Mouse (Mus musculus) right cerebral cortex, postnatal 10 days (tissue): Measurements from ENCODE around the gene Plxdc2.

Source experiments
- DNase-seq, 2 experiments: peaks; one replicate each; pipeline ENCODE4 v3.0.0; 2021; ENCODE audit warnings: low spot score in 2 of 2

The Plxdc2 gene

DNA sequence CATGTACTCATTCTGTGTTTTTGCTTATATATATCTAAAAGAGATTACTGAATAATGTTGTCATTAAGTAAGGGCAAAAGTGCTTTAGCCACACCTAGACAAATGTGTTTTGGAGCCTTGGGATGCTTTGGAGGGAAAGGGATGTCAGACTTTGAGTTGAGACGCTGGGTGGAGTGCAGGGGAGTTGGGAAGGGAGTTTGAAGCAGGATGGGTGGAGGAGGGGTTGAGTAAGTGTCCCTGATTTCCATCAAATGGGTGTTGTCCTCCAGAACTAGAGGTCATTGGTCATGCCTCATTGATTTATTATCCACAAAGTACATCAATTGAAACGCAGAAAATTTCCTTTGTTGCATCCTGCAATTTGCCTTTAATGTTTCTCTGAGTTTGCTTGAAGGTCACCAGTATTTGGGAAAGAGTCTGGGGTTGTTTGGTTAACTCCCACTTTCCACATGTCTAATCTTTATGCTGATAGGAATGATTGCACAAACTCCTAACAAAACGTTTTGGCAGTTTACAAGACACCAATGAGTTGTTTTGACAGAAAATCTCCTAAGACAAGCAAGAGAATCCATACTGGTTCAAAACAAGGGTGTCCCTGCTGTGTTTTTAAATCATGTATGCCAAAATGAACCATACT is 58.4 kb downstream of the Plxdc2 start:
- no peak for DNase-seq

DNA sequence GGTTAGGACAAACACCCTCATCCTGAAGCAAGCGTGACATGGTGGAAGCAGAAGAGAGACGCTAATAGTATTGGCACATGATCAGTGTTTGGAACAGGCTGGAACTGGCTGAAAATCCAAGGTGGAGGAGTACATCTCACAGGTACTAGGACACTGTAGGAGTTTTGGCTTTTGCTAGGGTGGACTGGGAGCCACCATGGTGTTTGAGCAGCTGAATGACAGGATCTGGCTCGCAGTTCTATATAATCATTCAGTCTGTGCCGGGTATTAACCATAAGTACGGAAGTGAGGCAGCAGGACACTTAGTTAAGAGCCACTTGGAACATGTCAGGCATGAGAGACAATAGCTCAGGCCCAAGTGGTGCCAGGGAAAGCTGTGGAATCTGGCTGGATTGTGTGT is 82.9 kb downstream of the Plxdc2 start:
- no peak for DNase-seq

DNA sequence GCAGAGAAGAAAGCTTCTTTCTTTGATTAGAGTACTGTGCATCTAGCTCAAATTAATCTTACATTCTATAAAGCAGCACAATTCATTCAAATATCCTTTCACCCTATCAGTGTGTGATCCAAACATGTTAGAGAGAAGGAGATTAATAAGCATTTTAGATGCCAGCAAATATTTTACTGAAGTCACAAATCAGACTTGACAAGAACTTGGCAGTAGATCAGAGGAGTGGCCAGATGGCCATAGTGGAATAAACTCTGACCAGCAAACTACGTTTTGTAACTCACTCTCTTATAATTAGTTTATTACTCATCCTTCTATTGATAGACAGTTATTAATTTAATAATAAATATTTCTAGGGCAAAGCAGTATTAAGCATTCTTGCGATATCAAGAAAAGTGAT is 86.5 kb downstream of the Plxdc2 start:
- no peak for DNase-seq

DNA sequence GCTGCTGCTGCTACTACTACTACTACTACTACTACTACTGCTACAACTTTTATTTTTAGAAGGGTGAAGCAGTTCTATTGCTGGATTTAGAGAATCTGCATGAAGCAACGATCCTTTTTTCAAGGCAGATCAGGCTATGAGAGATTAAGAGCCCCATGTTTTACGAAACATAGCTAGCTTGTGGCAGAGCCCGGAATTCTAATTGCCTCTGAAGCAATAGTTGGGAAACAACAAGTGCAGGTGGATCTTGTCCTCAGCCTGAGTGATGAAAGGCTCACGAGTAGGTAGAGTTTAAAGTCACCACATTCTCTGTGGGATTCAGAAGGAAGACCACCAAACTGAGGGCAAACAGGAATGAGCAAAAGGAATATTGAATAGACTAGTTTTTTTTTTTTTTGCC is 91.8 kb downstream of the Plxdc2 start:
- DNase-seq = no peak

DNA sequence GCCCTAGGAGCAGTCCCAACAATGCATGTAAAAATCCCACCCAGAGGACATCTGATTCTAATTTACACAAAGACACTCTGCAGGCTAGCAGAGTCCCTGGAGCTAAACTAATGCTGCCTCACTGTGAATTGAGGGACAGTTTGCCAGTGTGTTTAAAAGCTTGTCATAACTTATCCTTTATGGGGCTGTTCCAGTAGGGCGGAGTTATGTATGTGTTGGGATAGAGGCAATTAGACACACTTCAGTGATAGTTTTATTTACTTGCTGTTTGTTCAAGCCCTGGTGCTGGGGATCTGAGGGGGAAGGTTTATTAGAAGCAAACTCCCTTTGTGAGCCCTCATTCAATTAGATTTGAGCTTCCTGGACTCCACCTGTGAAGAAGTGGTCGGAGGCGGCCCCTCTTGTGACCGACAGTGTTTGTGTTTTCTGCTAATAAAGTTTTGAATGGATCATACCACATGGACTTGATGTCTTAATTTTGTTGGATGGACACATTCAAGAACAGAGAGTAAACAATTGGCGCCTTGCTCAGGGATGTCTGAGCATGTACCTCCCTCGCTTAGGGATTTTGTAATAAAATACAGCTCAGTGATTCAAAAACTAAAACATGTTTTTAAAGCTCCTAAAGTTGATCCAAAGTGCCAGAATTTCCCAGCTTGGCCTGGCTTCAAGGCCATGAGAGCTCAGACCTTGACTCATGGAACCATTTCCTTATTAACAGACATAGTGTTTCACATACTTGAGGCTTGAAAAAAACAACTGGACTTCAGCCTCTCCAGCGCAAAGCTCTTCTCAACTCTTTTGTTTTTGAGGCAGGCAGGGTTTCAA is 94.9 kb downstream of the Plxdc2 start:
- no peak for DNase-seq

DNA sequence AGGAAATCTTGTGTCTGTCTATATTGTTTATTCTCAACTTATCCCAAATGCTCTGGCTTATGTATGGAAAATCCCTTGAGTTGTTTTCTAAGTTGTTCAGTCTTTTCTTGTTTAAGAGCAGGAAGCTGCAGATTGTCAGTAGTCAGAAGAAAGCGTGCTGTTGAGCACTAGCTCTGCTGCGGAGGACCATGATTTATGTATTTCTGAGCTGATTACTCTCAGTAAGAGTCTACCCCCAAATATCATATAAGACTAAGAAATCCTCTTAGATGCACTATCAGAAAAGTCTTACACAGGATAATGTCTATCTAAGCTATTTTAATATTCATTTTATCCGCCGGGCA is 95.5 kb downstream of the Plxdc2 start:
- no peak for DNase-seq

DNA sequence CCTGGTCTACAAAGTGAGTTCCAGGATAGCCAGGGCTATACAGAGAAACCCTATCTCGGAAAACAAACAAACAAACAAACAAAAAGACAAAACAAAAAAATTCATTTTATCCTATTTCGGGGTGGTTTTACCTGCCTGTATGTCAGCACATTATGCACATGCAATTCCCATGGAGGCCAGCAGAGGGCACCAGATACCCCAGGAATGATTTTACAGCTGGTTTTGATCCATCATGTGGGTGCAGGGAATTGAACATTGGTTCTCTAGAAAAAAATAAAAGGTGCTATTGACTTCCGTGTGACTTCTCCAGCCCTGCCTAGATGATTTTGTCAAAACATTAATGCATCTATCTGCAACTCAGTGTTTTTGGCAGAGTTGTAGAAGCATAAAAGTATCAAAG is 96.0 kb downstream of the Plxdc2 start:
- DNase-seq = no peak

DNA sequence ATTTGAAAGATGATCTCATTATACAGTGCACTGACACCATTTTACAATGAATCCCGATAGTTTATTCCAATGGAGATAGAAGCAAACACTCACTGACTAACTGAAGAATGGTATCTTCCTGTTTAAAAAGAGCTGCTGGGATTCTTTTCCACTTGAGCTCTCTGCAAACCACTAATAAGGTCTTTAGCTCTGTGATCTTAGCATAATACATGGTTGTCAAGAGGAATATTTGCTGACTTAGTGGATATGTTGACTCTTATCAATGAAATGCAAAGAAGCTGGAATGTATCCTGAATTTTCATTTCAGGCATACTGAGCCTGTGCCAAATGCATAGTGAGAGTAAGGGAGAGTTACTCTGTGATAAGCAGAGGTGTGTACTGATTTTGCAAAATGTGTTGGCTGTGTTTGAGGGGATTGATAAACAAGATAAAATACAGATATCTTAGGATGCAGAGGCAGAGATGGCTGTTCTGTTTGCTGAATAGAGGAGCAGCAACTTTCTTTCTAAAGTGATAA is 100.2 kb downstream of the Plxdc2 start:
- DNase-seq = no peak

DNA sequence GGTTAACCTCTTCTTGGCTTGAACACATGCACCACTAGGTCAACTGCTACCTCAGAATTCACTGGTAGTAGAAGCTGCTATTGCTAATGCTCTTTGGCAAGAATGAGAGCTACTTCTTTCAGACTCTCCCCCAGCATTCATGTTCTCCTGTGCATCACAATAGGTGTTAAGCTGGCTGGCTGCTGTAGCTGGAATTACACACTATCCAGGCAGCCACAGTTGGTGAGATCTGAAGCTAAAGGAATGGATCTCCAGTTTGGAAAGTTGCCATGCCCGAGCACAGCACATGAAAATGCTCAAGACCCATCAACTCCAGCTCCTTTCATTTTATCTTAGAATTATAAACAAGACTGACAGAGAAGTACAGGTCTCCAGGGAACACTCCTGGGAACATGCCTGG is 103.4 kb downstream of the Plxdc2 start:
- DNase-seq = peak in 1 of 2 experiments; percentile 24

DNA sequence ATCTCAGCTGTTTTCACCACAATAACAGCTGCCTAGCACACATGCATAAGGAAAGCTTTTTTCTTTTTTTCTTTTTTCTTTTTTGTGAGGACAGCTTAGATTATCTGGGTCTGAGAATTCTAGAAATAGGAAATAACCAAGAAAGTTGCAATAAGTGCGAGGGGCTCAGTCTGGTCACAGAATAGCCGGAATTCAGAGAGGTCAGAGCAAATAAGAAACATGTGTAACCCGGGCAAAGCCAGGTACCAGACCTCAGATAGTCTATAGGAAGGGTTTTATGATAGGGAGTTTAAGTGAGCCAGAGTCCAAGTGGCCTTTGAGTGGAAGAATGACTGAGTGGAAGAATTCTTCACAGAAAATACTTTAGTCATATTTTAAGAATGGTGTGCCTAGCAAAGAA is 114.0 kb downstream of the Plxdc2 start:
- DNase-seq = no peak

DNA sequence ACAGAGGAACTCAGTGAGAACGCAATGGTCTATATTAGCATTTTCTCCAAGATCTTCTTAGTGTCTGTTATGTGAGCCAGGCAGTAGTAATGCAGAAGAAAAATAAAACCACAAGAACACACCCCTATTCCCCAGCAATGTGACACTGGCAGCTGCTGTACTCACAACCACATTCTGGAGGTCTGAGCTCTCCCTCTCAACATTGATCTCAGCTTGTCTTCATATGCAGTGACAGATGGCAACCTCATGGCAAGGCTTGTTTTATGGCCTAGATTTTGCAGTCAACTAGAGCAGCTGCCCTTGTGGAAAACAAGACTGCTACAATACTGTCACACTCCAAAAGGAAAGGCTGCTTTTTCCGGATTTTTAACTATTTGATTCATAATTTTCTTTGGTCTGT is 127.8 kb downstream of the Plxdc2 start:
- peak; percentile 27 to 39 for DNase-seq

DNA sequence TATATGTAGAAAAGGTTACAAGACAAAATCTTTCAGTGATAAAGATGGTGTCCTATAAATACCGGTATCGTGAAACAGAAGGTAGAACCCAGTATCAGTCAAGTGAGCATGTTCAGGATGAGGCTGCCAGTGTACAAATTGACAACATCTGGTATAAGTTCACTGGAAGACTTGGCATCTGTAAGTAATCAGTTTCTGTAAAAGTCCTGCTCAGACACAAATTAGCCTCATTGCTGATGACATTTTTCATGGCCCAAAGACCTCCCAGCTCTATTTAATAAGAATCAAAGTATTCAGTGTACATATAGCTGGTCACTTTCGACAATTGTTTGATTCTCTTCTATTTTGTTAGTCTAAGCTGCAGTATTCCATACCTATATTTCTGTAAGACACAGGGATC is 129.9 kb downstream of the Plxdc2 start:
- DNase-seq = no peak

DNA sequence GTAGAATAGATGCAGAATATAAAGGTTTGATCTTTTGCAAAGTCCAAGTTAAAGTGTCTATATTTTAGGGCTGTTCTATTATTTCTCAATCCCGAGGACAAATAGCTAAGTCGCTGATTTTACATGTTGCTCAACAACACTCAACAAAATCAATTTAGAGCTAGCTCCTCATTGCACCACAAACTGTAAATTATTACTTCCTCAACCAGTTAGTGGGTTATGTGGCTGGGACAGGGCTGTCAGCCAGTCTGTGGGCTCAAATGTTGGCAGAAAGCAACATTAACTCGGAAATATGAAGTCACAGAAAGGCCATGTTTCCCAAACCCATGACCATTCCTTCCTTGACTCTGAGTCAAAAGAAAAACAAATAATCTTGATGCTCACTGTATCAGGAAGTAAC is 135.1 kb downstream of the Plxdc2 start:
- DNase-seq = no peak

DNA sequence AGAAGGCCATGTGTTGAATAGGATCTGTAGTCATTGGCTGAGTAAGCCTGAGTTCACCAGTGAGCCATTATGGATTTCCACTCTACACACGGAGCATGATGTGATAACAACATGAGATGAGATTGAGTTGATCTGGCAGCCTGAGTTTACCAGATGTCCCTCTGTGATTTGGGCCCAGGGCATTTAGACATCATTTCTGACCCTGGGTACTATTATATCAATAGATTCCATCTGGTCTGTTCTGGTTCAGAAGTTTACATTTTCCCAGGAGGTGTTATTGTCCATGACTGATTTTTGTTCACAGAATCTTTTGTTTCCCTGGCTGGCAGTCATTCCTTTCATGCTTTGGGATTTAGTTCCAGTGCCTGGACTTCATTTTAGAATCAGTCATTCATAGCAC is 146.7 kb downstream of the Plxdc2 start:
- no peak for DNase-seq

DNA sequence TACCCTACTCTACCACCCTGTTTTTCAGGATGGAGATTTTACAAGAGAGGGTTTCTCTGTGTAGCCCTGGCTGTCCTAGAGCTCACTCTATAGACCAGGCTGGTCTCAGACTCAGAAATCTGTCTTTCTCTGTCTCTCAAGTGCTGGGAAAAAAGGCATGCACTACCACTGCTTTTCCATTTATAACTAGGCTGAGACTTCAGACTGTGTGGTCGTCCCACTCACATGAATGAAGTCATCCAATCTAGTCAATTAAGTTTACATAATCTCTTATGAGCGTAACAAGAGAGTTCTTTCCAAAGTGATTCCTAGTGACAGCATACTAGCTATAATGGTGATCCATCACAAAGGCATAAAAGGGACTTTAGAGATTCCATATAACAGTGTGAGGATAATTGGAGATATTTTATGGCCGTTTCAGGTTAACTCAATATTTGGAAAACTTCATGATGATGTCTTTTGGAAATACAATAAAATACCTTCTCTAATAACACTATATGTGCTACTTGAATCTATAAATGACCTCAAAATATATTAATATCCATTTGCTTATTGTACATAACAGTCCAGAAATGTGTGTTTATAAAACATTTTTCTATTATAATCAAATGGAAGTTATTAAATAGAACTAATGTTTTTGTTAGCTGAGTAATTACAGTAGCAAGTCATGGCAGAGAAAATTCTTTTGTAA is 151.6 kb downstream of the Plxdc2 start:
- DNase-seq = no peak

DNA sequence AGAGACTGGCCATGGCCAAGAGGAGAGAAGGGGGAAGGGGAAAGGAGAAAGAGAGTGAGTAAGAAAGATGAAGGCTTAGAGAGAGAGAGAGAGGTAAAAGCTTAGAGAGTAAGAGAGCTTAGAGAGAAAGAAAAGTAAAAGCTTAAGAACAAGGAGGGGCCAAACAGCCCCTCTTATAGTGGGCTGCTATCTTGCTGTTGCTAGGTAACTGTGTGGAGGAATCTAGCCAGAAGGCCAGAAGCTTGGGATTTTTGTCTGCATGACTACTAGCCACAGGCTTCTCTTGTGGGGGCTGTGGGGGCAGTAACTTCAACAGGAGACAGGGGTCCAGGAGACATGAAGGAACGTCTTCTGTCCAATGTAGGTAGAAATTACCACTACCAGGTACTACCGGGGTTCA is 162.0 kb downstream of the Plxdc2 start:
- DNase-seq = peak in 1 of 2 experiments; percentile 31

DNA sequence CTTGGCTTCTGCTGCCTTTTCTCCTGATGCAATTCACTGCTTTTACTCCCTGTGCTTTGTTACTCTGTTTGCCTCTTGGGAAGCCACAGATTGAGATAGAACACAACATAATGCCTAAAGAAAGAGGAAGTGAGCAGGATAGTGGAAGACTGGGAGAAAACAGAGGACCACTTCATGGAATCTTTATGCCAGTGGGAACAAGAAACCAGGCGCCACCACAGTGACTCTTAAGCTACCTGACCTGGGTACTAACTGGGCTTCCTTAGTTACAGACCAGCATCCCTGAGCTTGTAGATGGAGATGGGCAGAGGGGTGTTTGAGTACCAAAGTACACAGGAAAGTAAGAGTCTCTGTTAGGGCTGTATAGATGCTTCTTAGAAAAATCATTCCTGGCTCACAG is 167.3 kb downstream of the Plxdc2 start:
- DNase-seq = no peak

DNA sequence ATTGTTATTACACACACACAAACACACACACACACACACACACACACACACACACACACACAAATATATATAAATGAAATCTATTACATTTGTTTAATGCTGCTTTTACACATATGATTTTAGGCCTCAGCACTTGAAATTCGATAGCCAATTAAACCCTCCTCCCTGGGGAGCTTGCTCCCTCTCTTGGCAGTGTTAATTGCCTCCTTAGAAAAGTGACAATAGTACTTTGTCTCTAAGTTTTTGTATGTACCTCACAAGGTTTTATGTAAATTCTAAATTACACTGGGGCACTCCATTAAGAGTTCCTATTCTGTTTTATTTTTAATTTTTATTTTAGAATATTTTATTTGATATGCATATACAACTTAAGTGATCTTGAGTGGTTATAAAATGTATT is 176.1 kb downstream of the Plxdc2 start:
- no peak for DNase-seq

DNA sequence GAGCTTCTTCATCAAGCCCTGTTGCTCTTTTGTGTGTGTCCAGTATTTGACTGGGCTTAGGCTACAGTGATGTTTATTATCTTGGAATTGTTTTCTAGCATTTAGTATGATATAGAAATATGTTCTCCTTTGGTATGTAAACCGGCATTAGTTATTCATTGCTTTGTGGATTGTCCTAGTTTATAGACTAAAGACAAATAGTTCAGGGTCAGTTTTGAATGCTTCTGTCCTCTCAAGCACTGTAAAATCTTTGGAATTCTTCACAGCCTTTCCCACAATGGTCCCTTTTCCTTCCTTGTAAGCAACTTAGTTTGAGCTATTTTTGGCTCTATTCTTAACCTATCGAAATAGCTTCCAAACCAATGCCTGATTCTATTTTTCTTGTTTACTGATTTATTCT is 178.5 kb downstream of the Plxdc2 start:
- DNase-seq = no peak

DNA sequence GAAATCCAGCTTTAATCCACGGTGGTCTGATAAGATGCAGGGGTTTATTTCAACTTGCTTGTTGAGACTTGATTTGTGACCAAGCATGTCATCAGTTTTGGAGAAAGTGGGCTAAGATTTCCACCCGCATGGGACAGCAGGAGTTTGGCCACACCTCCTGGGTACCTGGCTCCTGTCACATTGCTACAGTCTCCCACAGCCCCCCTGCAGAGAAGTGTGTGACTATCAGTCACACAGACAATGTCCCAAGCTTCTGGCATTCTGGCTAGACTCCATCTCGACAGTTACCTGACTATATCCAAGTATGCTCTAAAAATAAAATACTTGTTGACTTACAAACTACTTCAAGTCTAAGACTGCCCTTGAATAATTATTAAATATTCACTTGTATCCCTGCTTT is 185.1 kb downstream of the Plxdc2 start:
- DNase-seq = no peak

DNA sequence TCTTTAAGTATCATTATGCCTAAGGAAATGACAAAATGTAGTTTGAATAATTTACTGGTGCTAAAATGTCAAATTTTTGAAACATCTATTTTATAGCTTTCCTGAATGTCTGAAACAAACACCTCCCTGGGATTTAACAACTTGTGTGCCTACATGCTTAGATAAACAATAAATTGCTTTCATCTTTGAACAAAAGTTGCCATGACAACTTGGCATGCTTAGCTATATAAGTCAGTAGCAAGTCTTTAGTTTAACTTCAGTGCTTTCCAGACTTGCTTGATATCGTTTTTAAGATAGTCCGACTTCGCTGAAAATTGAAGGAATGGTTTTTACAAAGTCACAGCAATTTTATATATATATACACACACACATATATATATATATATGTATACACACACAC is 189.1 kb downstream of the Plxdc2 start:
- DNase-seq = no peak

DNA sequence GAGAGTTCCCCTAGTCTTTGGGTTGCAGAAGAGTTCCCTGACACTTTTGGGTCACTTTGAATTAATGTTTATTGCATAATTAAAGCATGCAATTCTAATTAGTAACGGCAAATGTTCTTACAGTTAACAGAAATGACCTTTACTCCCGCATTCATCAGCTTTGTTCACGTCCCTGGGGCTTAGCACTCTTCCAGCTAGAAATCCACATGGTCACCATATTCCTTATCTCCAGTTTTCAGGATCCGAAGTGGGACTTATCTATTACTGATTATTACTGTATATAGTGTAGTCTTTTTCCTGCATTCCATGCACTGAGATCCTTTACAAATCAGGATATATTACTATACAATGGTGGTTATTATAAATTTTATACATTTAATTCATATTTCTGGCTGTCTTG is 203.2 kb downstream of the Plxdc2 start:
- no peak for DNase-seq

DNA sequence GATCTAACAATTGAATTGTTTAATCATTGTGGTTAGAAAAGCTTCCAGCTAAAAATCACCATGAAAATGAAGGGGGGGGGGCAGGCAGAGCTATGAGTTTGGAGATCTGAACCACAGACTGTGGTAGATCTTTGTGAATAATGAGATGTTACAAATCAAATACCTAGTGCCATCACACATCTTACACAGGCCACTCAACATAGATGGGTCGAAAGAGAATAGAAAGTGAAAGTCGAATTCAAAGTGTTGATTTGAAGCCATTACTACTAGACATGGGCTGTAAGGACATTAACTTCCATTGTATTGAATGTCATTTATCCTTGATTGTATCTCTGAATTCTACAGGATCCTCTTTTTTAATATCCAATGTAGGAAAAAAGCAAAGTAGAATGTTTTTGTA is 212.2 kb downstream of the Plxdc2 start:
- no peak for DNase-seq
